Mouse (Mus musculus) C2C12 (cell line): ENCODE data around the gene Ica1.

Experiments
- CEBPB ChIP-seq: IDR thresholded peaks from one replicate; pipeline ENCODE4 v1.6.1; 2011; ENCODE audit warnings: low read depth, mild to moderate bottlenecking, control low read depth, moderate library complexity
- CTCF ChIP-seq: IDR thresholded peaks from one replicate; pipeline ENCODE4 v1.5.1; 2011; ENCODE audit not compliant: control insufficient read depth, insufficient read depth, insufficient read length
- FOSL1 ChIP-seq: IDR thresholded peaks from one replicate; pipeline ENCODE4 v1.8.0; 2011; ENCODE audit warnings: mild to moderate bottlenecking, low read length; ENCODE audit not compliant: poor library complexity, insufficient read depth, severe bottlenecking
- MAX ChIP-seq: IDR thresholded peaks from one replicate; pipeline ENCODE4 v1.6.1; 2011; ENCODE audit warnings: mild to moderate bottlenecking, control low read depth
- MYOD1 ChIP-seq: IDR thresholded peaks from one replicate; pipeline ENCODE4 v1.6.1; 2011; ENCODE audit warnings: low read depth; ENCODE audit not compliant: control insufficient read depth, insufficient read length
- USF1 ChIP-seq: IDR thresholded peaks from one replicate; pipeline ENCODE4 v1.6.1; 2011; ENCODE audit warnings: low read depth, mild to moderate bottlenecking, control low read depth, moderate library complexity

- TF ChIP-seq MAX (no peak), CTCF (no peak), FOSL1 (no peak), USF1 (no peak), CEBPB (no peak), MYOD1 (no peak)
Observed at GRCm38 (mm10) chr6:8658431-8658830, 119.9 kb downstream of the Ica1 start.
